Mouse (Mus musculus): ENCODE data around the gene Rpl39l. TPM values are rescaled to one million over a fixed set of nuclear protein-coding genes. Genes with fewer than 3 reads are reported as not detected.

The Rpl39l gene
- polyA plus RNA-seq, 1 experiment from 2014 or later = 0.47 TPM

Other genes with a start within 250 kb of the Rpl39l start
- not detected in 2 replicates for gene Grin2a, start 174.7 kb upstream of the Rpl39l start, polyA plus RNA-seq (2015; fragmentation: Nextera tagmentation; extraction: Ambion mirVana)
- 0.09 TPM in 1 of 2 replicates, not detected in the other for gene Atf7ip2, start 22.5 kb downstream of the Rpl39l start, polyA plus RNA-seq (2015; fragmentation: Nextera tagmentation; extraction: Ambion mirVana)
- gene Emp2, start 143.7 kb downstream of the Rpl39l start, polyA plus RNA-seq (2015; fragmentation: Nextera tagmentation; extraction: Ambion mirVana) = 1.2 and 1.5 TPM in 2 replicates
- gene Tekt5, start 225.3 kb downstream of the Rpl39l start, polyA plus RNA-seq (2015; fragmentation: Nextera tagmentation; extraction: Ambion mirVana) = 0.07 TPM in 1 of 2 replicates, not detected in the other
- 24.3 and 25.8 TPM in 2 replicates for gene Nubp1, start 241.7 kb downstream of the Rpl39l start, polyA plus RNA-seq (2015; fragmentation: Nextera tagmentation; extraction: Ambion mirVana)